Mouse (Mus musculus) lung, postnatal 0 days (tissue): ENCODE data around the gene Gm10135. TPM values are rescaled to one million over a fixed set of nuclear protein-coding genes. Genes with fewer than 3 reads are reported as not detected.

ENCODE experiments used
- ATAC-seq: fragments of 200-750 bp; cut with Nextera tagmentation; 2 replicates; pipeline ENCODE4 v1.8.0; 2017; ENCODE audit warnings: moderate library complexity
- DNase-seq: peaks from one replicate; pipeline ENCODE4 v3.0.0-alpha.2; 2016; ENCODE audit warnings: low spot score
- H3K27ac ChIP-seq: fragments of 300-500 bp; sonication (generic); 2 replicates; pipeline ENCODE4 v1.5.1; 2014; ENCODE audit warnings: antibody characterized with exemption, mild to moderate bottlenecking, low read length, mixed read lengths
- H3K27me3 ChIP-seq: fragments of 300-500 bp; sonication (generic); replicated peaks from 2 replicates; pipeline ENCODE4 v1.6.1; 2014; ENCODE audit warnings: low read length, mixed read lengths; ENCODE audit not compliant: insufficient read depth
- H3K36me3 ChIP-seq: fragments of 300-500 bp; sonication (generic); 2 replicates; pipeline ENCODE4 v1.6.1; 2014; ENCODE audit warnings: low read length, mixed read lengths; ENCODE audit not compliant: insufficient read depth
- H3K4me1 ChIP-seq: fragments of 300-500 bp; sonication (generic); 2 replicates; pipeline ENCODE4 v1.6.1; 2014; ENCODE audit warnings: antibody characterized with exemption, low read depth, low read length, mixed read lengths; ENCODE audit not compliant: insufficient read depth
- H3K4me2 ChIP-seq: fragments of 300-500 bp; sonication (generic); replicated peaks from 2 replicates; pipeline ENCODE4 v1.6.1; 2014; ENCODE audit warnings: low read depth, mild to moderate bottlenecking, low read length, moderate library complexity, mixed read lengths
- H3K4me3 ChIP-seq: fragments of 300-500 bp; sonication (generic); 2 replicates; pipeline ENCODE4 v1.5.1; 2014; ENCODE audit warnings: low read depth, low read length
- H3K9ac ChIP-seq: fragments of 300-500 bp; sonication (generic); replicated peaks from 2 replicates; pipeline ENCODE4 v1.6.1; 2014; ENCODE audit warnings: low read depth, mild to moderate bottlenecking
- H3K9me3 ChIP-seq: fragments of 300-500 bp; sonication (generic); 2 replicates; pipeline ENCODE4 v1.6.1; 2016; ENCODE audit warnings: low read length, mixed read lengths
- CTCF ChIP-seq: IDR thresholded peaks from 2 replicates; pipeline ENCODE4 v1.5.1; 2016; ENCODE audit warnings: antibody characterized with exemption, mild to moderate bottlenecking
- EP300 ChIP-seq: IDR thresholded peaks from 2 replicates; pipeline ENCODE4 v1.6.1; 2016; ENCODE audit warnings: antibody characterized with exemption, mild to moderate bottlenecking, control low read depth
- WGBS: fragments of 180-500 bp; shearing (Covaris S2); extraction: QIAGEN DNeasy Blood & Tissue Kit; methylation state at CpG from one replicate; pipeline ENCODE4 v1.1.7; 2014; 5-methylcytosine and 5-hydroxymethylcytosine counted together
- polyA plus RNA-seq: library from polyadenylated mRNA; unstranded; fragments of >200 nt; fragmentation: Nextera tagmentation; extraction: Ambion mirVana; gene quantifications from 2 replicates; pipeline ENCODE4 v1.2.1, GENCODE M21; 2015

Gene Gm10135
- polyA plus RNA-seq, 1 experiment from 2014 or later, result not detected

- H3K4me1 ChIP-seq, result no peaks in the 10 kb centered on the region
- H3K4me2 ChIP-seq, result no peak overlapping the region
- no peak overlapping the region for H3K9ac ChIP-seq
- DNase-seq (no peak), ATAC-seq (no peak)
- TF ChIP-seq CTCF (no peak), EP300 (no peak)
- no peaks in the 10 kb centered on the region for H3K27me3 ChIP-seq
- no peak overlapping the region for H3K27ac ChIP-seq
- no peak overlapping the region for H3K4me3 ChIP-seq
- no peaks in the 10 kb centered on the region for H3K9me3 ChIP-seq
- H3K36me3 ChIP-seq, result no peaks in the 10 kb centered on the region
- 85% methylated on average over 2 of the region's 2 CpGs for WGBS
Observed at GRCm38 (mm10) chr5:72994928-72995327, 20.4 kb upstream of the Gm10135 start.

- WGBS, result 66% methylated on average over 8 of the region's 8 CpGs
- Histone ChIP-seq H3K27me3 (no peaks in the 10 kb centered on the region), H3K4me1 (no peaks in the 10 kb centered on the region), H3K36me3 (no peaks in the 10 kb centered on the region), H3K27ac (no peak overlapping the region), H3K9me3 (no peaks in the 10 kb centered on the region), H3K9ac (no peak overlapping the region), H3K4me2 (no peak overlapping the region), H3K4me3 (no peak overlapping the region)
- TF ChIP-seq EP300, result no peak
- TF ChIP-seq CTCF, result no peak
- DNase-seq, result no peak
- no peak for ATAC-seq
Observed at GRCm38 (mm10) chr5:72994424-72994823, 19.9 kb upstream of the Gm10135 start.

GRCm38 (mm10) chr5:72992474-72992873, 18.0 kb upstream of the Gm10135 start:
- Histone ChIP-seq H3K9ac (no peak overlapping the region), H3K9me3 (no peaks in the 10 kb centered on the region), H3K4me1 (no peaks in the 10 kb centered on the region), H3K4me3 (no peak overlapping the region), H3K4me2 (no peak overlapping the region), H3K27ac (no peak overlapping the region), H3K36me3 (no peaks in the 10 kb centered on the region), H3K27me3 (no peaks in the 10 kb centered on the region)
- ATAC-seq (no peak), DNase-seq (no peak)
- no peak for TF ChIP-seq EP300
- no peak for TF ChIP-seq CTCF
- 93% methylated on average over 1 of the region's 1 CpGs for WGBS

- no peaks in the 10 kb centered on the region for H3K4me1 ChIP-seq
- no peak overlapping the region for H3K9ac ChIP-seq
- no peaks in the 10 kb centered on the region for H3K9me3 ChIP-seq
- no peak overlapping the region for H3K27ac ChIP-seq
- H3K36me3 ChIP-seq, result no peaks in the 10 kb centered on the region
- DNase-seq (no peak), ATAC-seq (no peak)
- no peak overlapping the region for H3K4me2 ChIP-seq
- TF ChIP-seq EP300, result no peak
- no peak for TF ChIP-seq CTCF
- no peak overlapping the region for H3K4me3 ChIP-seq
- no peaks in the 10 kb centered on the region for H3K27me3 ChIP-seq
- 65% methylated on average over 8 of the region's 8 CpGs for WGBS
Observed at GRCm38 (mm10) chr5:72989756-72990155, 15.3 kb upstream of the Gm10135 start.

GRCm38 (mm10) chr5:72987786-72988185, 13.3 kb upstream of the Gm10135 start:
- Histone ChIP-seq H3K4me1 (no peaks in the 10 kb centered on the region), H3K4me3 (no peak overlapping the region), H3K9me3 (no peaks in the 10 kb centered on the region), H3K27me3 (no peaks in the 10 kb centered on the region), H3K4me2 (no peak overlapping the region), H3K9ac (no peak overlapping the region), H3K36me3 (no peaks in the 10 kb centered on the region), H3K27ac (no peak overlapping the region)
- ATAC-seq (no peak), DNase-seq (no peak)
- TF ChIP-seq EP300, result no peak
- TF ChIP-seq CTCF, result no peak
- WGBS, result 83% methylated on average over 7 of the region's 7 CpGs

- ATAC-seq, result no peak
- no peak overlapping the region for H3K4me3 ChIP-seq
- 8% methylated on average over 2 of the region's 2 CpGs for WGBS
Observed at GRCm38 (mm10) chr5:72984091-72984490, 9.6 kb upstream of the Gm10135 start.

GRCm38 (mm10) chr5:72976539-72976938, 2.0 kb upstream of the Gm10135 start:
- 87% methylated on average over 4 of the region's 4 CpGs for WGBS
- H3K4me3 ChIP-seq, result no peak overlapping the region
- peaks cover 34% of the 10 kb centered on the region for H3K36me3 ChIP-seq
- no peak for DNase-seq
- no peaks in the 10 kb centered on the region for H3K9me3 ChIP-seq
- no peak overlapping the region for H3K9ac ChIP-seq
- H3K27ac ChIP-seq, result no peak overlapping the region
- no peak for TF ChIP-seq EP300
- no peak for TF ChIP-seq CTCF
- ATAC-seq, result no peak
- no peaks in the 10 kb centered on the region for H3K27me3 ChIP-seq
- no peak overlapping the region for H3K4me2 ChIP-seq
- H3K4me1 ChIP-seq, result no peaks in the 10 kb centered on the region

More at GRCm38 (mm10) chr5:72984091-72984490, 9.6 kb upstream of the Gm10135 start:
- Histone ChIP-seq H3K9me3 (no peaks in the 10 kb centered on the region), H3K36me3 (0 out of 2 replicates have a peak, but pooled peaks cover 5% of the 10 kb centered on the region), H3K27ac (no peak overlapping the region), H3K4me2 (no peak overlapping the region), H3K4me1 (no peaks in the 10 kb centered on the region), H3K27me3 (no peaks in the 10 kb centered on the region), H3K9ac (no peak overlapping the region)
- peak; percentile 85 for TF ChIP-seq CTCF
- no peak for TF ChIP-seq EP300
- peak; percentile 75 for DNase-seq
